Mouse (Mus musculus) liver, embryonic 14.5 days (tissue): ENCODE measurements around the gene Ccdc69. TPM values are rescaled to one million over a fixed set of nuclear protein-coding genes. Genes with fewer than 3 reads are reported as not detected.

Source experiments
- ATAC-seq: fragments of 200-750 bp; cut with Nextera tagmentation; 2 replicates; pipeline ENCODE4 v1.8.0; 2017; ENCODE audit warnings: moderate number of reproducible peaks, mild to moderate bottlenecking, moderate library complexity; ENCODE audit not compliant: insufficient read depth
- DNase-seq, 3 experiments: peaks; one replicate each; pipeline ENCODE4 v3.0.0-alpha.2; 2012 to 2013; ENCODE audit warnings: low read depth in 3 of 3, low spot score in 3 of 3
- H3K27ac ChIP-seq: fragments of 300-500 bp; sonication (generic); 2 replicates; pipeline ENCODE4 v1.5.1; 2014; ENCODE audit warnings: moderate library complexity, mild to moderate bottlenecking, control low read depth, inconsistent platforms
- H3K27me3 ChIP-seq: fragments of 300-500 bp; sonication (generic); 2 replicates; pipeline ENCODE4 v1.6.1; 2014; ENCODE audit warnings: mild to moderate bottlenecking, low read length, moderate library complexity; ENCODE audit not compliant: control insufficient read depth, insufficient read depth
- H3K36me3 ChIP-seq: fragments of 300-500 bp; sonication (generic); replicated peaks from 2 replicates; pipeline ENCODE4 v1.6.1; 2014; ENCODE audit warnings: low read depth; ENCODE audit not compliant: control insufficient read depth, insufficient read depth
- H3K4me1 ChIP-seq, 2 experiments: fragments of 200-500 bp in 1 of 2; fragments of 300-500 bp in 1 of 2; sonication (generic) in 1 of 2; replicated peaks; 2 replicates each; pipeline ENCODE4 v1.6.1; 2012 to 2014; ENCODE audit warnings: antibody characterized with exemption in 1 of 2, inconsistent platforms in 1 of 2, low read length in 1 of 2; ENCODE audit not compliant: control insufficient read depth in 2 of 2, insufficient read depth in 2 of 2
- H3K4me2 ChIP-seq: fragments of 300-500 bp; sonication (generic); 2 replicates; pipeline ENCODE4 v1.6.1; 2014; ENCODE audit warnings: low read depth, mild to moderate bottlenecking, control low read depth, moderate library complexity
- H3K4me3 ChIP-seq, 2 experiments: fragments of 200-500 bp in 1 of 2; fragments of 300-500 bp in 1 of 2; sonication (generic) in 1 of 2; 2 replicates each; pipeline ENCODE4 v1.5.1; 2012 to 2014; ENCODE audit warnings: low read depth in 2 of 2, low read length in 2 of 2, mild to moderate bottlenecking in 2 of 2, control low read depth in 1 of 2, inconsistent platforms in 1 of 2, moderate library complexity in 1 of 2; ENCODE audit not compliant: insufficient read depth in 1 of 2
- H3K9ac ChIP-seq: fragments of 300-500 bp; sonication (generic); replicated peaks from 2 replicates; pipeline ENCODE4 v1.6.1; 2014; ENCODE audit warnings: mild to moderate bottlenecking, control low read depth, moderate library complexity
- H3K9me3 ChIP-seq: fragments of 300-500 bp; sonication (generic); 2 replicates; pipeline ENCODE4 v1.6.1; 2016; ENCODE audit warnings: low read length, mixed read lengths; ENCODE audit not compliant: control insufficient read depth
- CTCF ChIP-seq: IDR thresholded peaks from 2 replicates; pipeline ENCODE4 v1.5.1; 2016; ENCODE audit warnings: antibody characterized with exemption, low read depth, control low read depth
- EP300 ChIP-seq: IDR thresholded peaks from 2 replicates; pipeline ENCODE4 v1.6.1; 2016; ENCODE audit warnings: antibody characterized with exemption, low read depth
- WGBS: fragments of 180-500 bp; shearing (Covaris S2); extraction: QIAGEN DNeasy Blood & Tissue Kit; methylation state at CpG from one replicate; pipeline ENCODE4 v1.1.7; 2014; ENCODE audit not compliant: insufficient replicate concordance; 5-methylcytosine and 5-hydroxymethylcytosine counted together
- polyA plus RNA-seq, 2 experiments: library from polyadenylated mRNA; depleted of rRNA in 1 of 2; stranded (reverse) in 1 of 2; unstranded in 1 of 2; fragments of >200 nt; fragmentation: Nextera tagmentation in 1 of 2; extraction: Ambion mirVana in 1 of 2; gene quantifications; 2 replicates each; pipeline versions ENCODE4 v1.2.1 to v1.2.3; 2012 to 2014

The Ccdc69 gene
- polyA plus RNA-seq, 2 experiments, result 0.77 to 1.1 TPM

DNA sequence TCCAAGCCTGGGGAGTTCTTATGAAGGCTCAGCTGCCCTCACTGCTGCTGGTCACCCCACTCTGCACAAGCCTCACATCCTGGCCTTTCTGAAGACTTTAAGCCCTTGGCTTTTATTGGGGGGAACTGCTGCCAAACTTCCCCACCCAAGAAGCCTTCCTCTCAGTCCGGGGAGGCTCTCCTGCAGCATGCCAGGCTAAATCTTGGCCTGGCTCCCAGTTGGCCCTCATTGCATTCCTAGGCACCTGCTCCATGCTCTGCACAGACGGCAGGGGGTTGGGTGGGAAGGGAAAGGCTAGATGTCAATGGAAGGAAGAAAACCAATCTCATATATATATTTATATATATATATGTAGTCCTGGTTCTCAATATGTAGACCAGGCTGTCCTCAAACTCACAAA, 2.3 kb downstream of the Ccdc69 start:
- no peak for DNase-seq
- 52% methylated on average over 2 of the region's 2 CpGs for WGBS
- H3K4me3 ChIP-seq, result no peak overlapping the region

DNA sequence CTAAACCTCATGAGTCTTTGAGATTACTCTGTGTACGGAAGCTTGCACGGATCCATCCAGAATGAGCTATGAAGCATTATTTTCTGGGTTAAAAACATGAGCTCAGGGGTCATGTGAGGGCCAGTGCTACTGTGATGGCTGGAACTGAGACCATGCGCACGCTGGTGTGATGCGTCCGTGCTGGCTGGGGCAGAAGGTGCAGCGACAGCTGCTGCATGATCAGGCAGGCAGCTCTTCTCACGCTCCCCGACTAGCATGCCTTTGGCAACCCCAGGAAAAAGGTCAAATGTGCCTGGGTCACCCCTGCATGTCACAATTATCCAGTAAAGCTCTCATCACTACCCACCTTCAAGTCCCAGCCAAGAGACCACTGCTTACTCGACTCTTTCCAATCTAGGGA, 4.7 kb downstream of the Ccdc69 start:
- no peaks in the 10 kb centered on the region for H3K36me3 ChIP-seq
- DNase-seq, result no peak
- no peak for ATAC-seq
- no peak overlapping the region for H3K9ac ChIP-seq
- 79% methylated on average over 10 of the region's 10 CpGs for WGBS
- no peaks in the 10 kb centered on the region for H3K27me3 ChIP-seq
- no peaks in the 10 kb centered on the region for H3K9me3 ChIP-seq
- H3K27ac ChIP-seq, result no peak overlapping the region
- peaks cover 0 to 6% of the 10 kb centered on the region in 2 experiments; a peak in 2 of 4 replicates for H3K4me1 ChIP-seq
- TF ChIP-seq EP300 (no peak), CTCF (no peak)
- no peak overlapping the region for H3K4me2 ChIP-seq
- H3K4me3 ChIP-seq, result no peak overlapping the region

More for the DNA sequence above, 2.3 kb downstream of the Ccdc69 start:
- no peaks in the 10 kb centered on the region for H3K36me3 ChIP-seq
- H3K27me3 ChIP-seq, result no peaks in the 10 kb centered on the region
- no peak for TF ChIP-seq CTCF
- no peak for TF ChIP-seq EP300
- H3K27ac ChIP-seq, result no peak overlapping the region
- H3K9ac ChIP-seq, result no peak overlapping the region
- H3K4me2 ChIP-seq, result no peak overlapping the region
- H3K9me3 ChIP-seq, result no peaks in the 10 kb centered on the region
- ATAC-seq, result no peak
- peaks cover 0 to 12% of the 10 kb centered on the region in 2 experiments; a peak in 2 of 4 replicates for H3K4me1 ChIP-seq

DNA sequence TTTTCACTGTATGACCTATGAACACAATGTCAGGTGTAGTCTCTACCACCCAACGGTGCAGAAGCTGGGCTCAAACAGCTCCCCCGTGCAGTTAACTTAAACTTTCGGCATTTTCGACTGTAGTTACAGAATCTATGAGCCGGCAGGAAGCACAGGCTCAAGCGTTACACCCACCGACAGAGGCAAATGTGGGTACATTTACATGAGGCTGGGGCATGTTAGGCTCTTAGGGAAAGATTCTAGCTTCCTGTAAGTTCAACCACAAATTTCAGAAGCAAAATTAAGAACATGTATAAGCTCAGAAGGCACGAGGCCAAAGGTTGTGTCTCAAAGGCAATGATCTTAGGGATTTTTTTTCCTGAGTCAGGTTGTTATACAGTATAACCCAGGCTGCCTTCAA, 5.5 kb downstream of the Ccdc69 start:
- no peak for DNase-seq
- Histone ChIP-seq H3K36me3 (no peaks in the 10 kb centered on the region), H3K4me2 (no peak overlapping the region), H3K4me1 (peaks cover 0 to 5% of the 10 kb centered on the region in 2 experiments; a peak in 1 of 4 replicates), H3K9ac (no peak overlapping the region), H3K27ac (no peak overlapping the region), H3K4me3 (no peak overlapping the region), H3K9me3 (no peaks in the 10 kb centered on the region), H3K27me3 (no peaks in the 10 kb centered on the region)
- TF ChIP-seq EP300 (no peak), CTCF (no peak)
- 61% methylated on average over 8 of the region's 8 CpGs for WGBS
- ATAC-seq, result no peak

DNA sequence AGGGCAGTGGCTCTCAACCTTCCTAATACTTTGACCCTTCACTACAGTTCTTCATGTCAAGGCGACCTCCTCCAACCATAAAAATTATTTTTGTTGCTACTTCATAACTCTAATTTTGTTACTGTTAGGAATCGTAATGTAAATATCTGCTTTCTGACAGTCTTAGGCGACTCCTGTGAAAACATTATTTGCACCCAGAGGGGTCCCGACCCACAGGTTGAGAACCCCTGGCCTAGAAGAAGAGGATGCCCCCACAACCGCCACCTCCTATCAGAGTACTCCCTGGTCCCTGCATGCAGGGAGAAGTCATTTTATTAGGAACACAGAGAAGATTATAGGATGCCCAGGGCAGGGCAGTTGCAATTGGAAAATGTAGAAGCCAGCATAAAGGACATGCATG, 6.6 kb downstream of the Ccdc69 start:
- no peaks in the 10 kb centered on the region for H3K27me3 ChIP-seq
- no peaks in the 10 kb centered on the region for H3K9me3 ChIP-seq
- H3K4me1 ChIP-seq, result no peaks in the 10 kb centered on the region
- no peaks in the 10 kb centered on the region for H3K36me3 ChIP-seq
- TF ChIP-seq CTCF (no peak), EP300 (no peak)
- DNase-seq (no peak), ATAC-seq (no peak)
- WGBS, result 54% methylated on average over 5 of the region's 5 CpGs
- no peak overlapping the region for H3K9ac ChIP-seq
- H3K4me3 ChIP-seq, result no peak overlapping the region
- H3K4me2 ChIP-seq, result no peak overlapping the region
- H3K27ac ChIP-seq, result no peak overlapping the region

DNA sequence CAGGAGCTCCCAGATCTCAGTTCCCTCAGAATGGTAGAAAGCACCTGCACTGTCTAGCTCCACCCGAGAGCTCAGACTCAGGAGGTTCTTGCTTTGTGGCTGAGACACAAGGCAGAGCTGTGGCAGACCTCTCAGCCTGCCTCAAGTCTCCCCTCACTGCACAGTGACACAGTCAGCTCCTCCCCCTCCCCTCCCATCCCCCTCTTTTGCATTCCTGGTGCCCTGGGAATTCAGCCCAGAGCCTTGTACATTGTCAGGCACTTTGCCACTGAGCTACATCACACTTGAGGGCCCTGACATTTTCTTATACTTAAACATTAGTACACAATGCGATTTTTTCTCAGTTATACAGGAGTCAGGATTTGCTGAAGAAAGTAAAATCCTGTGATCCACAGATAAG, 8.9 kb downstream of the Ccdc69 start:
- Histone ChIP-seq H3K4me2 (no peak overlapping the region), H3K4me3 (no peak overlapping the region), H3K4me1 (no peaks in the 10 kb centered on the region), H3K27ac (no peak overlapping the region), H3K36me3 (no peaks in the 10 kb centered on the region), H3K9me3 (no peaks in the 10 kb centered on the region), H3K27me3 (no peaks in the 10 kb centered on the region), H3K9ac (no peak overlapping the region)
- ATAC-seq (no peak), DNase-seq (no peak)
- WGBS, result 39% methylated on average over 2 of the region's 2 CpGs
- TF ChIP-seq CTCF (no peak), EP300 (no peak)
